Mouse (Mus musculus) lung, postnatal 14 days (tissue): ENCODE measurements at regions not wholly inside any gene's neighbourhood (a gene's known extent, or its start where the extent isn't known, plus 50 kb on each side); places are given as distances from the start of the nearest gene placed in this dataset.
"Not testable (repeated sequence)": the region's sequence is repeated elsewhere in the genome, so short reads cannot be mapped to it uniquely, and the experiment has no call there.

Experiments used
- DNase-seq: peaks from one replicate; pipeline ENCODE4 v3.0.0; 2021

GRCm38 (mm10) chr2:16811401-16812281 is 455.5 kb downstream of the Plxdc2 start:
- DNase-seq = not testable (repeated sequence)

GRCm38 (mm10) chr2:16820442-16820841 is 464.3 kb downstream of the Plxdc2 start:
- no peak for DNase-seq

GRCm38 (mm10) chr2:16824681-16825230 is 468.7 kb downstream of the Plxdc2 start:
- no peak for DNase-seq

- DNase-seq = no peak
Measured at GRCm38 (mm10) chr2:16827266-16827665, 471.2 kb downstream of the Plxdc2 start.

GRCm38 (mm10) chr2:16835960-16836359 is 479.9 kb downstream of the Plxdc2 start:
- peak; percentile 32 for DNase-seq

DNA sequence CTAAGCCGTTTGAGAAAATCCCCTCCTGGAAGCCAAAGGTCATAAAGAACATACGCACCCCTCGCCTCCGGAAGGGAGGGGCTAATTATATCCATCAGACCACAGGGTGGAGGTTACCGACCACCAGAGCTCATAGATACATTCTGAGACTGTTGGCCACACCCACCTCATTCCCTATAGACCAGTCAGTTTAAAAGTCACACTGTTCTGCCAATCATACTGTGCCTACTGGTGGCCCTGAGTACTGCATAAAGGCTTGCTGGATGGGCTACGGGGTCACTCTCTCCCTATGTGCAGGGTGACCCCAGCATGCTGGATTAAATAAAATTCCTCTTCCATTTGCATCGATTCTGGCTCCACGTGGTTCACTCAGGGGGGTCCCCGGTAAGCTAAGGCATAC is 482.6 kb downstream of the Plxdc2 start:
- no peak for DNase-seq

DNA sequence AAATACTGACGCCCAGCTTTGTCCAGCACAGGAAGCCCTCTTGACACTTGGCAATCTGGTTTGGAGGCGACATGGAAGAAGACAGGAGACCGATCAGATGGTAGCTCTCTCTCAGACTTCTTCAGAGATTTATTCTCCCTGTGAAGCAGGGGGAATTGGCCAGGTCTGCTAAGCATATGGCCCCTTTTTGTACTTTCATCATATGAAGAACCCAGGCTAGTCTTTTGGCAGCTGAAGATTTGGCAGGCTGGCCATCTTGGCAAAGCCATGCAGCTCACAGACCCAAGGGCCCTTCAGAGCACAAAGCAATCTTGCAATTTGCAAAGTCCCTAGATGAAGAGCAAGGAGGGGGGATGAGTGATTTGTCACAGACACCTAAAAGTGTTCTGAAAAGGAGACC is 493.8 kb downstream of the Plxdc2 start:
- peak; percentile 58 for DNase-seq

DNA sequence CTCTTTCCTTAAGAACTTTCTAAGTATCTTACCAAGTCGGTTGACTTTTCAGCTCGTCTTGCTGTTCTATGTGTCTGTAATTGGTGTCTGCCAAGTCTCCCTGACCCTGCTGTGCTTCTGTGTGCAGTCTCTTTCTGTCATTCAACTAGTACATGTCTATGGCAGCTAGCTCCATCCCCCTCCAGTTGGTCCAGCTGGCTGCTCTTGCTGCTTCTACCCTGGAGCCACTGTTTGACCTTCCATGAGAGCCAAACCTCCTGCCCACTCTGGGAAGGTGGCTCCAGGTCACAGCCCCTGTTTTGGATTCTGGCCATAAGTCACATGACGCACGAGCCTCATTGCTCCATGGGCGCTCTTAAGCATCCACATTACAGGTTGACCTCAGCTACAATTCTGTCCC is 504.0 kb downstream of the Plxdc2 start:
- DNase-seq = no peak

GRCm38 (mm10) chr2:16866163-16866852 is 510.2 kb downstream of the Plxdc2 start:
- DNase-seq = no peak

DNA sequence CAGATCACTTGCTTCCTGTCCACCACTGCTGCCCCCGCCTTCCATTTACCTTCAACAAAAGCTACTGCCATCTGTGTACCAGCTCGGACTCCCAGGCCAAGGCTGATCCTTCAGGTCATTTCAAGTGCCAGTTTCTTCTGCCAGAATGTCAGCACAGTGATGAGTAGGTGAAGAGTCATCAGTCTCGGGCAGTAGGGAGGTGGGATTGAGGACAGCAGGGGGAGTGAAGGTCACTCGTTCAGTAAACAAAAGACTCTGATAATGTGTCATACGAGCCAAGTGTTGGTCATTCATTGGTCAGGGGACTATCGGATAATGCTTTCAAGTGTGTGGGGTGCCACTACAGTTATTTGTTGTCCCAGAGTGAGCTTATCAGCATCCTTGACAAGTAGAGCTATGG is 536.3 kb downstream of the Plxdc2 start:
- DNase-seq = not testable (repeated sequence)

DNA sequence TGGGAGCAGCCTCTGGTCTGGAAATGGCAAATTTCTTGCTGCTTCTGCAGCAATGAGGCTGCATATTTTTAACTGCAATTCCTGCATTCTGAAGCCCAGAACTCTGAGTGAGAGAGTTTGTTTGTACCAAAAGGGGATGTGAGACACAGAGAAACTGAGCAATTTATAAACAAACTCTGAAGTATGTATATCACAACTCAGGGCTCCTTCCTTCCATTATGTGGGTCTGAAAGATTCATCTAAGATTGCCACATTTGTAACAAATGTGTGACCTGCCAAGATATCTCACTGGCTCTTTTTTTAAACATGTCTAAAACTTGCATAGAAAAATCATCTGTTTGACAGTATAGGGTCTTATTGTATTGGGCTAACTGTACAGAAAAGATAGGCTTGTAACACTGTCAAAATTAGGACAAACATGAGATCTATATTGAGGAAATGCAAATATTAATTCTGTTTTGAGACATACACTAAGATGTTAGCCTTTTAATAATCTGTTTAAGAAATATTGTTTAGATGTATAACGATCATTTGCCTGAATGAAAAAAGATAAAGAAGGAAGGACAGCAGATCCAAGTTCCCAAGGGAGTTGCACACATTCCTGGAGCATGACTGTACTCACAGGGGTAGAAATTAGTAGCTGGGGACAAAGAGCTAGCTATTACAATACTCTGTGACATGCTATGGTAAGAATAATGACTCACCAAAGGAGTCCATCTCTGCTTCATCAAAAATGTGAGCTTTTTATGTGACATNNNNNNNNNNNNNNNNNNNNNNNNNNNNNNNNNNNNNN is 553.3 kb downstream of the Plxdc2 start:
- DNase-seq = no peak

DNA sequence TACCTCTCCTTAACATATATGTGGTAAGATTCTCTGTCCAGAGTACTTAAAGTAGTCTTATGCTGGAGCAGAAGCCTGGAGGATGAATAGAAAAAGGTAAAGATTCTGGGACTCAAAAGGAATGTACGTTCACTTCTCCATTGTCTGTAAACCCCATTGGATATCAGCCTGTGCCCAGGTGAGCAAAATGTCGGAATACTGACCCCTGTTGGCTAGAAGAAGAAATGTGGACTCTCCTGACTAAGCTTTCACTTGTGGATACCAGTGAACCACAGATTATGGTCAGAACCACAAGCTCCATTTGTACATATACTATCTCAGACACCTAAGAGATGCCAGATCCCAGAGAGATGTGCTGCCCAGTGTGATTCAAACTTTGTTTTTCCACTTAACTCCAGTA is 558.5 kb downstream of the Plxdc2 start:
- no peak for DNase-seq

DNA sequence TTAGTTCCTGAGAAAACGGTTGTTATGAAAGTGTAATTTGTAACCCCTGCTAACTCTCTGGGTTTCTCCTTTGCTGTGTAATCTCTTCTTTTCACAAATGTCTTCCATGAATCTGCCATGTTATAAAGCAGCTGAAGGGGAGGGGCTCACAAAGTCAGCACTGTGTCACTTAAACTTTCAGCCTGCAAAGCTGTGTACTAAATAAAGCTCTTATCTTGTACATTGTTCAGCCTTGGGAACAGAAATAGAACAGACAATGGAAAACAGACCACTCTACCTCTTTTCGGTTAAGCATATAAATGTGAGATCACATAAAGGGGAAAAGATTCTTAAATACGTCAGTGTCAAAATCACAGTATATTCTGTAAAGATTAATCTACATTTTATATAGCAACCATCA is 573.9 kb downstream of the Plxdc2 start:
- DNase-seq = no peak

DNA sequence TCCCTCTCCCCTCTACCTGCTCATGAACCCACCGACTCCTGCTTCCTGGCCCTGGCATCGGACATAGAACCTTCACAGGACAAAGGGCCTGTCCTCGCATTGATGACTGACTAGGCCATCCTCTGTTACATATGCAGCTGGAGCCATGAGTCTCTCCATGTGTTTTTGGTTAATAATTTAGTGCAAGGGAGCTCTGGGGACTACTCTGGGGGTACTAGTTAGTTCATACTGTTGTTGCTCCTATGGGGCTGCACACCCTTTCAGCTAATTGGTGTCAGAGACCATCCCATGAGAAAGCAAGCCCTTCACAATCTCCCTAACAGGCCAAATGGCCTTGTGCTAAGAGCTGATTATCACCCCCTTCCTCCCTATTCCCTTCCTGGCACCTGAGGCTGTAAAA is 603.3 kb downstream of the Plxdc2 start:
- DNase-seq = no peak

GRCm38 (mm10) chr2:16977380-16977779 is 621.3 kb downstream of the Plxdc2 start:
- no peak for DNase-seq

GRCm38 (mm10) chr2:16982823-16983222 is 626.7 kb downstream of the Plxdc2 start:
- DNase-seq = no peak

GRCm38 (mm10) chr2:16983583-16984221 is 627.6 kb downstream of the Plxdc2 start:
- DNase-seq = no peak
